Mouse (Mus musculus) natural killer cell, adult 2 months (primary cell): ENCODE data around the gene Prdm11.

Experiments used
- DNase-seq, 2 experiments: peaks; one replicate each; pipeline ENCODE4 v3.0.0; 2022; ENCODE audit warnings: low spot score in 2 of 2

Prdm11 gene

DNA sequence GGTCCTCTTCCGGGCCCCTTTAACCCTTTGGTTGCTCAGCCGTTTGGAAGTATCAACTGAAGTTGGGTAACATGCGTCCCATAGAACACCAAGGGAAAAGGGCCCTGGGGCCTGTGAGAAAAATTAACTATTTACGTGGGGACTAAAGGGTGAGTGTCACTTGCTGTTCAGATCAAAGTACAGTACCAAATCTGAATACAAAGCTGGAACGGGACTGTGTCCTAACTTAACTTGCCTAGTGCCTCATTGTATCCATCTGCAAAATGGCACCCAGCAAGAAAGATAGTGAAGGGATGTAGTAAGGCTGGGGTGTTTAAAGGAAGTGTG is 505 bp upstream of the Prdm11 start:
- DNase-seq: no peak

DNA sequence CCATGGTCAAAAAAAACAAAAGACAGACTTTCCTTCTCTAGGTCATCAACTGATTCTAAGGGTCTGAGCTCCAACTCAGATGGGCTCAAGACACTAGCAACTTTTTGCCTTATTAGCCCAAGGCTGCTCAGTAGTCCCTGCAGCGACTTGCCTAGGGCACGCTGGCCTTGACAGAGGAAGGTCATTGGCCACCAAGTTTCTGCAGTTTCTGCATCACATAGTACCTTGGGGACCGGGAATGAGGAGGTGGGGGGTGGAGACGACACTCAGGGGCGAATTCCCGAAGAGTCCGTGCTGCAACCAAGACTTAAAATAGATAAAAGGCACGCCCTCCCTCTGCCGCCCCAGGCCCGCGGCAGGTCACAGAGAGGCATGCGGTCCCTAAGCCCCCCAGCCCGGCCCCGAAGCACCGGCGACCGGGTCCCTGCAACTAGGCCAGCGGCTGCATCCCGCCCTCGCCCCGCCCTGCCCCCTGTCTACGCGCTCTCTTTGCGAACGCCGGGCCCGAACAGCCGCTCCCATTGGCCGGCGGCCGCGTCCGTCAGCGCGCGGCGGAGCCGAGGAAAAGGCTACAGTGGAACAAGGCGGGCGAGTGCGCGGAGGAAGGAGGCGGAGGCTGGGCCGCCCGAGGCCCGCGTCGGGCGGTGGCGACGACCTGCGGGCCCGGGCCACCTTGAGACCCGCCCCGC is 694 bp downstream of the Prdm11 start:
- peak; percentile 87 to 91 for DNase-seq

DNA sequence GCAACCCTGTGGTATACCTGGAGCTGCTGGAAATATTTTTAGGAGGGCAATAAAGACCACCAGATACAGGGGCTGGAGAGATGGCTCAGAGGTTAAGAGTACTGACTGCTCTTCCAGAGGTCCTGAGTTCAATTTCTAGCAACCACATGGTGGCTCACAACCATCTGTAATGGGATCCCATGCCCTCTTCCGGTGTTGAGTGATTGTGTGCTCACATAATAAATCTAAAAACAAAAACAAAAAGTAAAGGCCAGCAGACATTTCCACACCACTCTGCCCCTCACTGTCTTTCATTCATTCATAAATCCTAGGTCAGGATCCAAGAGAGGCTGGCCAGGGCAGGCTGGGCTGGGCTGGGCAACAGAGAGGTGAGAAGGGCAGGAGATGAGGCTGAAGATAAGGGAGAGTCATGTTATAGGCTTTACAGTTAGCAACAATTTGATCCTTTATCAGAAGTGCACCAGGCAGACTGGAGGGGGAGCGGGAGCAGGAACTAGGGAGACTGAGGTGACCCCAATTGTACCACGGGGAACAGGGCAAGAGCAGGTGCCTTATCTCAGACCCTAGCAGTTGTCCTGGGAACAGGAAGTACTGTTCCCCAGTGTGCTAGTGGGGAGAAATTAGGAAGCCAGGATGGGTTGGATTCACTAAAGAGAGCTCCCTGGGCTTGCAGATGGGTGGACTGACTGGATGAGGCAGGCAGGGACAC is 2.4 kb downstream of the Prdm11 start:
- no peak for DNase-seq

DNA sequence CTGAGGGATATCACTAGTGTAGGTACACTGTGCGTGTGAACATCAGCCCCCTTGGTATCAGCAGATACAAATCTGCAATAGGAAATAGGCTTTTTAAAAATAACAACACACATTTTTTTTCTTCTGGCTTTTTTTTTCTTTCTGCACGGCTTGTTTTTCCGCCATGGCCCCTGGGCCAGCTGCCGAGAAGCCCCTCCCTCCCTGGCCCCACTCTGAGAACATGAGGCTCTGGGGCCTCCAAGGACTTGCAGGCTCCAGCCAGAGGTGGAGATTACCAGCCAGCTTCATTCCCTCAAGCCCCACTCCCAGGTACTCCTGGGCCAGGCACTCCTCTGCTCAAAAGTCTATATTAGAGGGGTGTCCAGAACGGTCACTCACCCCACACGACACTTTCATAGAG is 4.5 kb downstream of the Prdm11 start:
- DNase-seq: no peak

DNA sequence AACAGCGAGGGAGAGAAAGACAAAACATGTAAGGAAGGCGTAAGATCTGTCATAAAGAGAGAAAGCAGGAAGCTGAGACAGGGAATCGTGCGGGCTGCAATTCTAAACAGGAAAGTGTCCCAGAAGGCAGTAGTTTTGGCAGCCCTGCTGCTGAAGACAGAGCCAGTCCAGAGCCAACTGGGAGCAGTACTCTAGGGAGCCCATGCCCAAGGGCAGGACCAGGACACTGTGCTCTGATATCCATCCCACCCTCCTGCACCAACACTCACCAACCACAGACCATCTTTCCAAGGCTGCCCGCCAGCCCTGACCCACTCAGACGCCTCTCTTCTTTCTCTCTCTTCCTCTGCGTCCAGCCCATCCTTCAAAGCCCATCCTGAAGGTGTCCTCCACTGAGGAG is 5.1 kb downstream of the Prdm11 start:
- no peak for DNase-seq

DNA sequence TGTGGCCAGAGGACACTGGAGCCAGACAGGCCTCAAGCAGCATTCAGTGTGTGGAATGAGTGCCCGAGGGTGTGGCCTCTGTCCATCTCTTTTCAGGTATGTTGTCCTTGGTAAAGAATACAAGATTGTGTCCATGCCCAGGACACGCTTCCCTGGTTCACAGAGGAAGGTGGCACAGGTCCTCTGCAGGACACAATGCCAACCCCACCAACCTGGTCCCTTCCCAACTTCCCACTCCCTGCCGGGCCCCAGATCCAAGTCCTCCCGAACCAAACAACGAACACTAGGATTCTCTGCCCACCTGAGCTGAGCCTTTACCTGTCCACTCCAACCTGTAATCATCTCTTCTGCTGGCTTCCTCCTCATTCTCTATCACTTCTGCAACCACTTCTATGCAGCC is 6.3 kb downstream of the Prdm11 start:
- DNase-seq: no peak

DNA sequence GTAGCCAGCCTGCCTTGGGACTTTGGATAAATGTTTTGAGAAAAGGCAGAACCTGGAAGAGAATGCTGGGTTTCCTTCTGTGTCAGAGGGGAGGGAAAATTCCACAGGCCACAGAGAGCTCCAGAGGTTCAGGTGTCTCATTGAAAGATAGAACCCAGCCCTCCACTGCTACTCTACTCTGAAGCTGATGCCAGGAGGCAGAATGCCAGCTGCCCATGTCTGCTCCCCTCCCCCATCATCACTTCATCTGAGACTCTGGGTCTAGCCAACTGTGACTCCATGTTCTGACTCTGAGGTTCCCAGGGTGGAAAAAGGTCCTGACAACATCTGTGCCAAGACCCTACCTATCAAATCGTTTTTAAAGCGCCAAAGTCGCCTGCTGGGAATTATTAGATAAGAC is 6.9 kb downstream of the Prdm11 start:
- no peak for DNase-seq

DNA sequence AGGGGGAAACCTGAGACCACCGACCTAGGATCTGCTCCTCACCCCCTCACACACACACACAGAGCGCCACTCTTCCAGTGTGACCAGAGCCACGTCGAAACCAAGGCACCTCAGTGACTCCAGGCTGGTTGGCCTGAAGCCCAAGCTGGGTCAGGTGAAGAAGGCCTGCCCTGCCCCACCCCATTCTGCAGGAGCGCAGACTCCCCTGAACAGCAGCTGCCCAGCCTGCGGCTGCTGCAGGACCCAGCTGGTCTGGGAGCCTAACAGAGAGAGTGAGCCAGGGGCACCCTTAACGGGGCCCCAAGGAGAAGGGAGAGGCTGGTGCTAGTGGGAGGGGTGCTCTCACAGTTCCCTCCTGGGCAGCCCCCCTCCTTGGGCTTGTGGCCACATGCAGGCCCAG is 10.3 kb downstream of the Prdm11 start:
- no peak for DNase-seq

DNA sequence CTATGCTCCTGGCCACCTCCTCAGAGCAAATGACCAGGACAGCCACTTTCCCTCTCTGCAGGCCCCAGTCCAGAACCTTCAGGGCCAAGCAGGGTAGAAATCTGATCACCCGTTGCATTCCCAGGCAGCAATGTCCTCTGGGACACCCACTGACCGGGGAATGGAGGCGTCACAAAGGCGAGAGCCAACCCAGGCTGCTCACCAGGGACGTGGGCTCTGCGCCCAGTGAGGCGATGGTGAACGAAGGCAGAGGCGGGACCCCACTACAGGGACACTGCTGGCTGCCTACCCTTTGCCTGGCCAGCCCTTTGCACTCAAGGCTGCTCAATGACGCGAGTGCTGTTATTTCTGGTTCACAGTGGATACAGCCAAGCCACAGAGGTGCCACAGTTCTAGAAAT is 13.3 kb downstream of the Prdm11 start:
- DNase-seq: no peak

DNA sequence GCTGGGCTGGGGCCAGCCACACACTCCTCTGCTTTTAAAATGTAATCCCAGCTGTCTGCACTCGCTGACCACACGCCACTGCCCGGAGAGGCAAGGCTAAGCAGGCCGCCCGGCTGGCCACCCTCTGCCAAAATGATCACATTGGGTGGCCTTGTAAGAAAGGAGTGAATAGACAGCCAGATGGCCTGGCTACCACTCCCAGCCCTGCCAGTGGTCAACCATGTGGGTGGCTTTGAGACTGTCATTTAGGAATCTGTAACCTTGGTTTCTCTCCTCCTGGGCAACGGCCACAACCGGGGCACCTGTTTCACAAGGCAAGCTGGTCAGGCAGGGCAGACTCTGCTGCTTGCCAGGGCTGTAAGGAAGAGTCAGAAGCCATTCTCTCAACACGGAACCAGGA is 13.9 kb downstream of the Prdm11 start:
- DNase-seq: no peak

DNA sequence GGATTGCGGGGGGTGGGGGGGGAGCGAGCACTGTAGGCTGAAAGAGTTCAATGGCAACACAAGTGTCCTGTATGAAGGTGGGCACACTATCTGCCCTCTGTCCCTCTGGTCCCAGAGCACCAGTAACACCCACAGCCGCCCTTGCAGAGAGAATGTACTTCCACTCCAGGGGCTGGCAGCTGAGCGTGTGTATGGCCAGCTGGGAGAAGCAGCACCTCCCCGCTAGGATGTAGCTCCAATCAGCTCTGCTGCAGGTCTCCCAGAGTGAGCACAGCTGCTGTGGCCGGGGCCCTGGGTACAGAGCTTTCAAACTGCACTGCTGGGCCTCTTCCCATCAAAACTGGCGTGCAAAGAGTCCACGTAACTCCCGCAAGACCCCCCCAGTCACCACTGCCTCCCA is 14.9 kb downstream of the Prdm11 start:
- no peak for DNase-seq

DNA sequence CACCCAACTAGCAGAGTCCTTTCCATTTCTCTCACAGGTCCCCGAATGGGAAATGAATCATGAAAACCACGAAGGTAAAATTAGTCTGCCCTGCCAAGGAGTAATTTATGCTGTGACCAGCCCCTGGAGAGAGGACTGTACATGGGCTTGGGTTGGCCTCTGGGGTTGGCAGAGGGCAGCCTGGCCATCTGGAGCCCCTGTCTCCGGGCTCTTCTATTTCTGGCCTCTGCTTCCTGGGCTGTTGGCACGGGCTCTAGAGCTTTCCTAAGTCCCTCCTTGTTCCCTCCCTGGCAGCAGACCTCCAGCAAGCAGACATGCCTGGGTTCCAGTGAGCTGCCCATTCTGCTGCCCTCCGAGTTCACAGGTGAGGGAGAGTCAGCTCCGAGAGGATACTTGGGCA is 15.9 kb downstream of the Prdm11 start:
- no peak for DNase-seq

DNA sequence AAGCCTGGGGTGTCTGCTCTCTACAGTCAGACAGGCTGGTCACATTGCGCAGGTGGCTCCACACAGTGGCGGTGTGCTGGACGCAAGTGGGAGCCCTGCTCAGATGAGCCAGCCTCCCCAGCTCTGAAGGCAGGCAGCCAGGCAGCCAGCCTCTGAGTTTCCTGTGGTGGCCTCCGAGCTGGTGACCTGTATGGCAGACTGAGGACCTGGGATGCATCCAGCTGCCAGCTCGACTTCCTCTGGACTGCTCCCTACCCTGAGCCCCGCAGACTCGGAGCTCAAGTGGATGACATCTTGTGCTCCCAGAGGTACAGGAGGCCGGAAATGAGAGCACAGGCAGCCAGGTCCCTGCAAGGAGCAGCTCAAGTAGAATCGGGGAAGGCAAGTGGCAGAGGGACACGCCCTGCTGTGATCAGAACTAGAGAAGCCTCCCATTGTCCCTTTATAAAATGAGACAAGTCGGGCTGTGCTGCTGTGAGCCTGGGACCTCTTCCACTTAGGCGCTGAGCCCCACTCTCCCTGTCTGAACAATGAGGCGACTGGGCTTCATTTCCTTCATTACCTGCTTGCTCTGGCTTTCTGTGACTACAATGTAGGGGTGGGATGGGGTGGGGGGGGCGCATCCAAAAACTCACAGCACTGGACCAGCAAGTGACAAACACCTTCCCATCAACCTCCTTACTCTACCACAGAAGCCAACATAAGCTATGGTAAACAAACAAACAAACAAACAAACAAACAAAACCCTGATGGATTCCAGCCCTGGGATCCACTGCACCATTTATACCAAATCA is 16.5 kb downstream of the Prdm11 start:
- no peak for DNase-seq

DNA sequence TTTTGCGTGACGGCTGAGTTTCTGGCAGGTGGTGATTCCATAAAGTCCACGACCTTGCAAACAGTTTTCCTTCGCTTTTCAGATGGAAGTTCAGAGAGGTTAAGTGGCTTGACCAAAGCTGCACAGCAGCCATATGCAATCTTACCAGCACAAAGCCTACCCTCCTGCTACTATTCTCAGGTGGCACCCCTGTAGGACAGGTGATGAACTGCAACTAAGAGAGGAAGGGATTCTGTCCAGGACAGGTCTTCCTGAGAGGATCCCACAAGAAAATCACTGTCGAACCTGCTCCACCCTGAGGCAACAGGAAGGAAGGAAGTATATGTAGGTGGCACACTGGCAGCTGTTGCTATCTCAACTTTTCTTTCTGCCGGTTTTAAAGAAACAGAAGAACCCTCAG is 17.1 kb downstream of the Prdm11 start:
- DNase-seq: no peak

DNA sequence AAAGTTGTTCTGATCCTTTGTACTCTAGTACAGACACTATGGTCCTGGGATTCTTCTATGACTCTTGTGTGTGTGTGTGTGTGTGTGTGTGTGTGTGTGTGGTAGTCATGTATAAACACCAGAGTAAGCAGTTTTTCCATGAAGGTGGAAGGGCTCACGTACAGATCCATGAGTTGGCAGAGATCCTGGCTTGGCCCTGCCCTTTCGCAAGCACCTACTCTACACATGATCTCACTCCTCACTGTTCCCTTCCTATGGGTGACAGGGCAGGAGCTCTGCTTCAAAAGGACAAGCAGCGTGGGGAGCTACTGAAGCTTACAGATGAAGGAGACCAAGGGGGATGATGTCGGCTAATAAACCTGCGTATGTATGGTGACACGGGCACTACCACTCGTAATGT is 18.3 kb downstream of the Prdm11 start:
- DNase-seq: no peak

DNA sequence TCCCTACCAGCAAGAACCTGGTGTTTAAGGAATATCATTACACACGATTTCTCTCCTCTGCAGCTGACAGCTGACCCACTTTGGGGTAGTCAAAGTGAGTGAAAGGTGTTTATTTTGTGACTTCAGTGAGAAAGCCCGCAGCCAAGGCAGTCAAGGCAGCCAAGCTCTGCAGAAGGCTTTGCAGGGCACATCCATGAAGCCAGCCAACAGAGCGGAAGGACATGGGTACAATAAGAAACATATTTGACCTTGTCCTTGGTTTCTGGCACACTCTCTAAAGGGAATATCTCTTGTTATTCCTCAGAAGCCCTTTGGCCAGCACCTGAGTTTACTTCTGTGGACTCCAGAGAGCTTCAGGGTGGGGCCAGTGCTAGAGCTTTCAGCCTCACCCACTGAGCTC is 21.5 kb downstream of the Prdm11 start:
- DNase-seq: no peak

DNA sequence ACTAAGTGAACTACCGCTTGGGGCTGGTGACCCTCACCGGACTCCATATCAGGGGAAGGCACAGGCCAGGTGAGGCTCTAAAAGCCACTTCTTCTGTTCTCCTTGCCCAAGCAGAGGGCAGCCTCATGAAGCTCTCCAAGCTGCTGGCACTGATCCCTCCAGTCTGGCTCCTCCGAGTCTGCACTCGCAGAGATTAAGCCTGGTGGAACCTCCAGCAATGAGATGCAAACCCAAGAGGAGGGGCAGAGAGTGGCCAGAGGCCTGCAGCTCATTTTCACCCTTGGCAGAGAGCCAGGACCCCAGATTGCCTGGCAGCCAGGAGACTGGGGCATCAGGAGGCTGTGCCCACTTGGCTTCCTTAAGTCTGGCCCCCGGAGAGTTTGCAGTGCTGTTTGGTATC is 27.1 kb downstream of the Prdm11 start:
- no peak for DNase-seq

DNA sequence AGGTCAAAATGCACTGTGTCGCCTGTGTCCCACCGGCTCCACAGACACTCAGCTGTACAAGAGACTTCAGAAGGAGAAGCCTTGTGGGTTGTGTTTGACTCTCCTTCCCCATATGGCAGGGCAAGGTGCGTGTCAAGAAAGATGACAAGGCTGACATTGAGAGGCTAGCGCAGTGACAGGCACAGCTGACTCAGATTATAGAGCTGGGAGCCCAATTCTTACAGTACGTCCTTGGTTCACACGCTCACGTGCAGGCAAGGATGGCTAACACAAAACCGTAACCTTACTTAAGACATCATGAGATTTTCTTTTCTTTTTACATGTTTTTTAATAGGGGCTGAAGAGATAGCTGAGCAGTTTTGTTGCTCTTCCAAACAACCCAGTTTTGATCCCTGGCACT is 28.8 kb downstream of the Prdm11 start:
- DNase-seq: no peak

DNA sequence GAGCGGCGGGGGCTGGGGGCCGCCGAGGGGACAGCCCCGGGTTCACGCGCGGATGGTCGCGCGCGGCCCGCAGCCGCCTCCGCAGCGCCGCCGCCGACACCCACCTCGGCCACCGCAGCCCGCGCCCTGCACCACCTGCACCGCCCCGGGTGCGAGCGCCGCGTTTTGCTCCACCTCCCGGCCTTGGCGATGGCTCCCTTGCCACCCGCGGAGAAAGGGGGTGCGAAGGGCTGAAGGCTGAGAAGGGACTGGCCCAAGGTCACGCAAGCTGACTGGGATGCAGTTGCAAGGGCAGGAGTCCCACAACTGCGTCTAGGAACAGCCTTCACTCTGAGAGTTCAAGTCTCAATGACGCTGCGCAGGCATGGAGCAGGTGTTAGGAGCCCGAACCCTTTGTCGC is 30.9 kb downstream of the Prdm11 start:
- DNase-seq: no peak

DNA sequence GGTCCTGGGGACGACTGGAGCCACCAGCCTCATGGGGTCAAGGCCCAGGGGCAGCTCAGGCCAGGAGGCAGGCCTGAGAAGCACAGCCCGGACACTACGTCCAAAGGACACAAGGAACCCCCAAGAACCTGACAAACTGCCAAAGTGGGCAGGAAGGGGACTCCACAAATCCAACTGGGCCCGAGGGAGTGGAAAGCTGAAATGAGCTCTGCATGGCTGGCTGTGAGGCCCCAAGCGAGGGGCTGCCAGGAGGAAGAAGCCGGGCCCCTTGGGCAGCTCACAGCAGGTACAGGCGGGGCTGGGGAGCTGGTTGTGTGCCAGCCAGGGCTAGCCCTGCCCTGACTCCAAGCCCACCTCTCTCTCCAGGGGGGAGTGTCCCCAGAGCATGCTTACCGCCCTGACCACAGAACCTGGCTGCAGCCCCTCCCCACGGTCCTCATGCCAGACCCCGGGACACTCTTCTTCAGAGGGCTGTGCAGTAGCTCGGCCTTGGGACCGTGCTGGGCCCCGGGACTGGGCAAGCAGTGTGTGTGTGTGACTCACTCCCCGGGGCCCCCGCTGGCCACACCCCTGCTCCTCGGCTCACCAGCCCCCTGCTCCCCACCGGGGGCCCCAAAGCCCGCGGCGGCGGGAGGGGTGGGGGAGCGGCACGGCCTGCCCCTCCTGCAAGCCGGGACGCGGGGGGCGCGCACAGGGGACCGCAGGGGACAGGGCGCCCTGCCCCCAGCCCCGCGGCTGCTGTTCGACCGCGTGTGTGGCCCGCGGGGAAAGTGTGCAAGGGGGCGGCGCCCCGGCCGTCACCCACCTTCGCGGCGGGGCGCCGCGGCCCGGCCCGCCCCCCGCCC is 31.7 kb downstream of the Prdm11 start:
- DNase-seq: peak in 1 of 2 experiments; percentile 24

DNA sequence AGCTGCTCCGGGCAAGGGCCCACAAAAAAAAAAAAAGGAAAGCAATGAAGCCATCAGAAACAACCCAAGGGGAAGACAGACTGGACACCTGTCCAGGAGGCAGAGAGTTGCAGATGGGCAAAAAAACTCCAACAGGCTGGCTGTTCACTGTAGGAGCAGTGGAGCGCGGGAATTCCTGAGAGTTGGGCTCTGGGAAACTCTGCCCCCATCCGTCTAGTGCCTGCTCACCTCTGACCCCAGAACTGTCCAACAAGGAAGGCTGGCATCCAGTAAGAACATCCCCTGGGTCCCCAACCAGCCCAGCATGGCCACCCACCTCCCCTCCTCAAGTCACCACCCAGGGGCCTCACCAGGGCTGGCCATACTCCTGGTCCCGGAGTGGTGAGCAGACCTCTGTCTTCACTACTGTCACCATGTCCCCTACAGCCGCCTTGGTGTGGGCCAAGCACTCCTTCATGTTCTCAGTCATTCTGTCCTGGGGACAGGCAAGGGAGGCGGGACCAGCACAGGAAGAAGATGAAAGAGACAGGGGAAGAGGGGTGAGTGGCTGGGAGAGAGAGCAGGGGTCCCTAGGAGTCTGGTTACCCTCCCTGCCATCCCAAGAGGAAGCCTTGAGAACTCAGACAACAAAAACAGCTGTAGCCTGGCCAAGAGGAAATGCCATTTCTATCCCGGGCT is 32.4 kb downstream of the Prdm11 start:
- DNase-seq: no peak

DNA sequence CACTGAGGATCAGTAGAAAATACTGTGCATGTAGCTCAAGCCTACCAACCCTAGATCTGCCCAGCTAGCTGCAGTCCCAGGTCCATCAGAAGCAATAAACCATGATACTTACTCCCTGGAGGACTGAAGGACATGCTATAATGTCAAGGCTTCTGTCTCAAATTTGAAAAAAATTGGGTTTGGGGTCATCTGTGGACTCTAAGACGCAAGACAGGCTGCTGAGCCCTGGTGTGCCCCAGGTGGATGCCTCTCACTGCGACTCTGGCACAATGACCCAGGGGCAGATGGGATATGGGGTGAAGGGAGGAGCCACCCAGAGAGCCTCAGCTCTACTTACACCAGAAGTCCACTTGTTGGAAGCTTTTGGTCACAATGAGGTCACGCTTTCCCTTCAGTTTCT is 33.0 kb downstream of the Prdm11 start:
- DNase-seq: no peak
